Mouse (Mus musculus) forebrain, postnatal 0 days (tissue): ENCODE results near the gene Fbxo42. TPM values are rescaled to one million over a fixed set of nuclear protein-coding genes. Genes with fewer than 3 reads are reported as not detected.

Experiments
- ATAC-seq: fragments of 200-750 bp; cut with Nextera tagmentation; 2 replicates; pipeline ENCODE4 v1.8.0; 2017; ENCODE audit warnings: mild to moderate bottlenecking, moderate library complexity
- DNase-seq: peaks from one replicate; pipeline ENCODE4 v3.0.0-alpha.2; 2015
- H3K27ac ChIP-seq: fragments of 300-500 bp; sonication (generic); 2 replicates; pipeline ENCODE4 v1.5.1; 2014; ENCODE audit warnings: low read depth, mild to moderate bottlenecking, antibody characterized with exemption, low read length, moderate library complexity, mixed read lengths
- H3K27me3 ChIP-seq: fragments of 300-500 bp; sonication (generic); 2 replicates; pipeline ENCODE4 v1.6.1; 2014; ENCODE audit warnings: mild to moderate bottlenecking, low read length, mixed read lengths; ENCODE audit not compliant: insufficient read depth
- H3K36me3 ChIP-seq: fragments of 300-500 bp; sonication (generic); 2 replicates; pipeline ENCODE4 v1.6.1; 2014; ENCODE audit warnings: mild to moderate bottlenecking, moderate library complexity; ENCODE audit not compliant: insufficient read depth
- H3K4me1 ChIP-seq: fragments of 300-500 bp; sonication (generic); 2 replicates; pipeline ENCODE4 v1.6.1; 2014; ENCODE audit warnings: antibody characterized with exemption; ENCODE audit not compliant: insufficient read depth
- H3K4me2 ChIP-seq: fragments of 300-500 bp; sonication (generic); 2 replicates; pipeline ENCODE4 v1.6.1; 2014; ENCODE audit warnings: low read depth, mild to moderate bottlenecking, moderate library complexity
- H3K4me3 ChIP-seq: fragments of 300-500 bp; sonication (generic); 2 replicates; pipeline ENCODE4 v1.5.1; 2014; ENCODE audit warnings: low read depth, low read length, mixed read lengths
- H3K9ac ChIP-seq: fragments of 300-500 bp; sonication (generic); 2 replicates; pipeline ENCODE4 v1.6.1; 2014; ENCODE audit warnings: mild to moderate bottlenecking
- H3K9me3 ChIP-seq: fragments of 300-500 bp; sonication (generic); 2 replicates; pipeline ENCODE4 v1.6.1; 2016; ENCODE audit warnings: low read length
- CTCF ChIP-seq: sonication (generic); IDR thresholded peaks from 2 replicates; pipeline ENCODE4 v1.5.1; 2016; ENCODE audit warnings: antibody characterized with exemption, control low read depth, low read depth
- WGBS: fragments of 180-500 bp; shearing (Covaris S2); extraction: QIAGEN DNeasy Blood & Tissue Kit; methylation state at CpG from one replicate; pipeline ENCODE4 v1.1.7; 2014; 5-methylcytosine and 5-hydroxymethylcytosine counted together
- polyA plus RNA-seq: library from polyadenylated mRNA; unstranded; fragments of >200 nt; fragmentation: Nextera tagmentation; extraction: Ambion mirVana; gene quantifications from 2 replicates; pipeline ENCODE4 v1.2.1, GENCODE M21; 2015
- total RNA-seq: library from RNA; depleted of rRNA; stranded (reverse); fragments of >200 nt; gene quantifications from 2 replicates; pipeline ENCODE4 v1.2.3, GENCODE M21; 2014

The Fbxo42 gene
- total and polyA plus RNA-seq, 2 experiments from 2014 or later, result 13.1 to 18.0 TPM

DNA sequence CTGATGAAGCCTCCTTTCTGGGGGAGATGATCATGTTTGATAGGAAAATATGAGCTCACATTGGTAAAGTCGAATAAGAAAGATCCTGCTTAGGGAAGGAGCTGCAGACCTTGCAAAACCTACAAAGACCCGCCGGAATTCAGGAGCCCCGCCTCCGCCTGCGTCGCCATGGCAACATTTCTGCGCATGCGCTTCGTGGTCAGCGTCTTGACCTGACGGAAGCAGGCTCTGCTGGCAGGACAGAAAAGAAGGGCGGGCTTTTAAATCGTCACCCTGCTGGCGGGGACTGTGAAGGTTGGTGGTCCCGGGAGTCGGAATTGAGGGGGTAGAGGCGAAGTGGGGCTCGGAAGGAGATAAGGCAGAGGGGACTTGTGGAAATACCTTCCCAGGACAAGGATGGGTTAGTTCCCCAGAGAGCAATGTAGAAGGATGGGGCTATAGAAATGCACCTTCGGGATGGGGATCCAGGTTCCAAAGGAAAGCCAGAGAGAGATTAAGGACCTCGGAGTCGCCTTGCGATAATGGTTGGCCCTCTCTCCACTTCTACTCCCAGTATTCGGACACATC is 66.1 kb downstream of the Fbxo42 start, which contains the start of gene Rsg1:
TSS of gene Rsg1 (plus strand) at position 187 of the 567 bp plus-strand sequence.
- ATAC-seq, result peak; percentile 88
- Histone ChIP-seq H3K9me3 (no peaks in the 10 kb centered on the region), H3K9ac (peak within 1 kb of the TSS; percentile 57), H3K27me3 (no peaks in the 10 kb centered on the region), H3K27ac (peak within 1 kb of the TSS; percentile 70), H3K4me1 (peaks cover 3% of the 10 kb centered on the region; the same call in 1 of the 2 replicates), H3K4me2 (peak within 1 kb of the TSS; percentile 81), H3K36me3 (no peaks in the 10 kb centered on the region), H3K4me3 (peak within 1 kb of the TSS; percentile 57)
- 2% methylated on average over 24 of the region's 24 CpGs for whole genome bisulfite sequencing
- DNase-seq, result peak; percentile 97
- TF ChIP-seq CTCF, result peak; percentile 41; the same call in 1 of the 2 replicates

DNA sequence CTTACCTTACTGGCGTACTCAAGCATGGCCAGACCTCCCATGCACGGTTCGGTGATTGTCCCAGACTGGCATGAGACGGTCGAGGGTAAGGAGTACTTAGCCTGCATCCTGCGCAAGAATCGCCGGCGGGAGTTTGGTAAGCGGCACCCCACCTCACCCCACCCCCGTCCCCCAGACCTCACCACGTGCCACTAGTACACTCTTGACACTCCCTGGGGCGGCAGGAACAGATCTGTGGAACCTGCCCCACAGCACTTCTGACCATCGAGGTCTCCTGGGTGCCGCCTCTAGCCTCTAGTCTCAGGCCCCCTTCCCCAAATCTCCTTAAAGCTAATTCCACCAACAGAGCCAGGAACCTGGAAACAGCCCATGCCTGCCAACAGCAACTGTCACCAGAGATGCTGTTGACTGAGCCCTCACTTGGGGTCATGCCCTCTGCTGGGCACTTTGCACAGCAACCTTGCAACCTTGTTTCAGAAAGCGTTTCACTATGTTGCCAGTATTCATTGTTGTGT is 66.7 kb downstream of the Fbxo42 start:
- Histone ChIP-seq H3K27ac (peak overlapping the region; percentile 70), H3K27me3 (no peaks in the 10 kb centered on the region), H3K36me3 (no peaks in the 10 kb centered on the region), H3K4me2 (peak overlapping the region; percentile 81), H3K9me3 (no peaks in the 10 kb centered on the region), H3K9ac (peak overlapping the region; percentile 57), H3K4me3 (peak overlapping the region; percentile 57), H3K4me1 (peaks cover 3% of the 10 kb centered on the region; the same call in 1 of the 2 replicates)
- peak; percentile 55 for TF ChIP-seq CTCF
- peak; percentile 36 for DNase-seq
- WGBS, result under 1% methylated on average over 16 of the region's 16 CpGs
- peak; percentile 40 for ATAC-seq

DNA sequence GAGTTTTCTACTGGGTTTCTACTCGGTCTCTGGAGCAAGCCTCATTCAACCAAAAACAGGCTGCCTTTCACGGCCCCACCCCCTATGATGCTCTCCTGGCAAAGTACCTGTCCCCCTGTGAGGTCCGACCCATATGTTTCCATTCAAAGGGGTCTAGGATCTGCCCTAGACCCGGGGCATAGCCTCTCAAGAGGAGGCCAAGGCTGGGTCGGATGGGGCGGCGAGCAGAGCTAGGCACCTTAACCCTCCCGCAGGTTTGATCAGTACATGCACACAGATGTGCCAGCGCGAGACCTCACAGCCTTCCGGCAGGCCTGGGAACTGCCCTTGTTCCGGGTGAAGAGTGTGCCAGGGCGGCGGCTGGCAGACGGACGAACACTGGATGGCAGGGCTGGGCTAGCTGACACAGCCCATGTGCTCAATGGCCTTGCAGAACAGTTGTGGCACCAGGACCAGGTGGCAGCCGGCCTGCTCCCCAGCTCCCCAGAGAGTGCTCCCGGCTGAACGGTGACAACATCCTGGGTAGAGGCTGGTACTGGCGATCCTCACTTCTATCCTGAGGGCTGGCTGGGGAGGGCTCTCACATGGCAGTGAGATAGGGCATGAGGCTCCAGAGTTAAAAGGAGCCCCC is 72.0 kb downstream of the Fbxo42 start:
- H3K27me3 ChIP-seq, result no peaks in the 10 kb centered on the region

DNA sequence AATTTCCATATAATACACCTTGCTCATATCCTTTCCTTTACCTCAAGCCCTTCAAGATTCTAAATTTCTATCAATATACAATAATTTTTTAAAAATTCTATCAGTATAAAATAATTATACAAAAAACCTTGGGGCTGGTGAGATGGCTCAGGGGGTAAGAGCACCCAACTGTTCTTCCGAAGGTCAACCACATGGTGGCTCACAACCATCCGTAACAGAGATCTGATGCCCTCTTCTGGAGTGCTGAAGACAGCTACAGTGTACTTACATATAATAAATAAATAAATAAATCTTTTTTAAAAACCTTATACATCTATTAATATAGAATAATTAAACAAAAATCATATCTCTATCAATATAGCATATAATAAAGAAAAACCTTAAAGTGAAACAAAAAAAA is 74.1 kb downstream of the Fbxo42 start:
- Histone ChIP-seq H3K27ac (no peak overlapping the region), H3K36me3 (peaks cover 9% of the 10 kb centered on the region; the same call in 1 of the 2 replicates), H3K4me2 (no peak overlapping the region), H3K9me3 (no peaks in the 10 kb centered on the region), H3K27me3 (no peaks in the 10 kb centered on the region), H3K4me3 (no peak overlapping the region), H3K9ac (no peak overlapping the region), H3K4me1 (no peaks in the 10 kb centered on the region)
- WGBS, result 84% methylated on average over 2 of the region's 2 CpGs
- peak; percentile 23; the same call in 1 of the 2 replicates for TF ChIP-seq CTCF
- DNase-seq, result no peak
- ATAC-seq, result no peak

More for the DNA sequence above, 72.0 kb downstream of the Fbxo42 start:
- no peak for DNase-seq
- H3K9me3 ChIP-seq, result no peaks in the 10 kb centered on the region
- WGBS, result 90% methylated on average over 20 of the region's 20 CpGs
- ATAC-seq, result no peak
- H3K4me3 ChIP-seq, result no peak overlapping the region
- H3K36me3 ChIP-seq, result peaks cover 9% of the 10 kb centered on the region; the same call in 1 of the 2 replicates
- no peak overlapping the region for H3K4me2 ChIP-seq
- H3K4me1 ChIP-seq, result no peaks in the 10 kb centered on the region
- no peak overlapping the region for H3K9ac ChIP-seq
- TF ChIP-seq CTCF, result no peak
- H3K27ac ChIP-seq, result no peak overlapping the region

DNA sequence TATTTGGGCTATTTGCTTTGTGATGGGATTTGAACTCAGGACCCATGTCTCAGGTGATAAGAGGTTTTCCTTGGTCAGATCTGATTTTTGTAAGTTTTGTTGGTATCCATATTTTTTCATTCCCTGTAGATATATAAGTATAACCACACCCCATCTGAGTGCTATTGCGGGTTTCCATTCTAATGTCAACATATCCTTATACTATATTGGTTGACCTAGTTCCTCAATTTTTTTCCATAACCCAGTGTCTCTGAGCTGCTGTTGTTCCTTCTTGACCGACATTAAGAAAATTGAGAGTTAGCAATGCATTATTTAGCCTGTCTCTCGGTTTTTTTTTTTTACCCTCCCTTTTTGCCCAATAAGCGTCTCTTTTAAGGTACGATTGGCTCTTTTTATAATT is 75.0 kb downstream of the Fbxo42 start:
- Histone ChIP-seq H3K27ac (no peak overlapping the region), H3K9me3 (no peaks in the 10 kb centered on the region), H3K4me2 (no peak overlapping the region), H3K4me1 (no peaks in the 10 kb centered on the region), H3K9ac (no peak overlapping the region), H3K27me3 (no peaks in the 10 kb centered on the region), H3K36me3 (peaks cover 9% of the 10 kb centered on the region; the same call in 1 of the 2 replicates), H3K4me3 (no peak overlapping the region)
- WGBS, result 93% methylated on average over 5 of the region's 5 CpGs
- DNase-seq (no peak), ATAC-seq (no peak)
- no peak for TF ChIP-seq CTCF

DNA sequence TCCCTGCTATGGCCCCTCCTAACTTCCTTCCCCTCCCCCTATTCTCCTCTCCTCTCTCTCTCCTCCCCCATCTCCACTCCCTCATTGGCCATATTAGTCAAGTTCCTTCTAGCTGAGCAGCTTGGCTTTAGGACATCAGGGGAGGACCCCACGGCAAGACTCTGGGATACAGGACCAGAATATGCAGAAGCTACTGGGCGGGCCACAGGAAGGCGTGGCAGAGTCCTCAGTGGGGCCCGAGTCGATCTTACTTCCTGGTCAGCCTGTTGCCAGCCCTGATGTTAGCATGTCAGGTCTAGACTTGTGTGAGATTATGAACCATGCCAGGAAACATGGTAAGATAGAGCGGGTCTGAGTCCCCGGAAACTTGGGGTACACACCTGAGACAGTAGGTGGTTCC is 81.0 kb downstream of the Fbxo42 start:
- no peak for DNase-seq
- H3K36me3 ChIP-seq, result no peaks in the 10 kb centered on the region
- no peaks in the 10 kb centered on the region for H3K4me1 ChIP-seq
- H3K27me3 ChIP-seq, result no peaks in the 10 kb centered on the region
- H3K9ac ChIP-seq, result no peak overlapping the region
- no peak overlapping the region for H3K4me2 ChIP-seq
- no peak for ATAC-seq
- TF ChIP-seq CTCF, result no peak
- 91% methylated on average over 7 of the region's 7 CpGs for WGBS
- no peak overlapping the region for H3K4me3 ChIP-seq
- no peaks in the 10 kb centered on the region for H3K9me3 ChIP-seq
- H3K27ac ChIP-seq, result no peak overlapping the region

DNA sequence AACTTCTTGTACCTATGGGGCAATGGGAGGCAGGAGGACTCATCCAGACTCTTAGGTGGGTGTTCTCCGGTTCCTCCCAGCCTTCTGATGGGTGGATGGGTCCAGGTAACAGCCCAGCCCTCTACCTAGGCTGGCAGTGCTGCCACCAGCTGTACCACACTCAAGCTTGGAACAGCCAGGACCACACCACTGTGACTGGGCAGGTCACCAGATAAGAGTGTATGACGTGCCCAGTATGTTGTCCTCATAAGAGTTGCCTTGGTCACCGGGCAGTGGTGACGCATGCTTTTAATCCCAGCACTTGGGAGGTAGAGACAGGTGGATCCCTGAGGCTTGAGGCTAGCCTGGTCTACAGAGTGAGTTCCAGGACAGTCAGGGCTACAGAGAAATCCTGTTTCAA is 85.5 kb downstream of the Fbxo42 start:
- no peak for TF ChIP-seq CTCF
- 92% methylated on average over 4 of the region's 4 CpGs for WGBS
- no peak overlapping the region for H3K9ac ChIP-seq
- H3K4me2 ChIP-seq, result no peak overlapping the region
- DNase-seq (no peak), ATAC-seq (no peak)
- H3K27me3 ChIP-seq, result 0 out of 2 replicates have a peak, but pooled peaks cover under 1% of the 10 kb centered on the region
- no peak overlapping the region for H3K4me3 ChIP-seq
- no peaks in the 10 kb centered on the region for H3K4me1 ChIP-seq
- H3K27ac ChIP-seq, result no peak overlapping the region
- no peaks in the 10 kb centered on the region for H3K9me3 ChIP-seq
- no peaks in the 10 kb centered on the region for H3K36me3 ChIP-seq
